Comparison of ENCODE assay signal across 19 mouse cellular contexts in genomic region chr12:71391481-71391880, GRCm38 (mm10).
DNase-seq lines count a peak whose midpoint lies in the region; TF ChIP-seq lines count a peak whose summit lies in the region.
"Had no signal": no experiment of that assay in that cellular context is flagged by ENCODE, and none has a peak within 500 bp of the region (broad histone marks: within the 10 kb centered on the region; RNA-seq: fewer than 3 reads in every experiment).

No protein-coding gene starts in this region.

- TF ChIP-seq CTCF in embryonic fibroblast, embryonic 13.5 days (IDR thresholded peaks at IDR 0.05; ENCODE audit: borderline replicate concordance, insufficient read depth, low read length) = no peak

- peak; percentile 8 for DNase-seq in heart, adult 11 months
- DNase-seq in heart, postnatal 10 days = no peak
- DNase-seq in lung, postnatal 25 days (ENCODE audit: low spot score) = no peak
- DNase-seq in layer of hippocampus, postnatal 10 days (ENCODE audit: low spot score in 2 of 2) = no peak
- DNase-seq: adrenal gland, adult 2 months; adrenal gland, postnatal 10 days; adrenal gland, postnatal 25 days; cerebellum, adult 11-12 months; cerebellum, adult 2 months; cerebellum, adult 9-11 months; cerebellum, postnatal 14 days; cerebellum, postnatal 36 days; embryo, embryonic 11 days; forebrain, postnatal 0 days had no signal

- no peaks in the 10 kb centered on the region for H3K4me1 ChIP-seq in embryonic fibroblast, embryonic 13.5 days (ENCODE audit: control insufficient read depth, insufficient read depth, low read length)
- H3K4me1 ChIP-seq: embryonic facial prominence, embryonic 13.5 days; embryonic facial prominence, embryonic 15.5 days; forebrain, embryonic 13.5 days; forebrain, embryonic 15.5 days had no signal

- no peak overlapping the region for H3K4me3 ChIP-seq in embryonic fibroblast, embryonic 13.5 days (ENCODE audit: insufficient read depth, low read length)
- H3K4me3 ChIP-seq: embryonic facial prominence, embryonic 13.5 days; embryonic facial prominence, embryonic 15.5 days; forebrain, embryonic 13.5 days; forebrain, embryonic 15.5 days had no signal

- TF ChIP-seq POLR2A in embryonic fibroblast, embryonic 13.5 days (IDR thresholded peaks at IDR 0.05; ENCODE audit: low read depth, low read length) = no peak

- intact Hi-C loops in heart, postnatal 10 days (cut with DNase I) = no loop called here

- peak overlapping the region; percentile 47; the same call in 1 of the 2 replicates for H3K27ac ChIP-seq in embryonic fibroblast, embryonic 13.5 days (ENCODE audit: insufficient read depth, low read length)
- H3K27ac ChIP-seq: embryonic facial prominence, embryonic 13.5 days; embryonic facial prominence, embryonic 15.5 days; forebrain, embryonic 13.5 days; forebrain, embryonic 15.5 days had no signal
